Mouse (Mus musculus) layer of hippocampus, postnatal 25 days (tissue): ENCODE measurements around the gene Zfp239. TPM values are rescaled to one million over a fixed set of nuclear protein-coding genes. Genes with fewer than 3 reads are reported as not detected.
"Not testable (repeated sequence)": the region's sequence is repeated elsewhere in the genome, so short reads cannot be mapped to it uniquely, and the experiment has no call there.

Experiments used
- DNase-seq, 2 experiments: peaks; one replicate each; pipeline ENCODE4 v3.0.0; 2022; ENCODE audit warnings: mixed read lengths in 2 of 2, low spot score in 1 of 2; ENCODE audit errors: extremely low spot score in 1 of 2
- total RNA-seq, 2 experiments: library from RNA; stranded (reverse); gene quantifications; 2 replicates each; pipeline ENCODE4 v1.2.3; 2021

Zfp239 gene
- total RNA-seq: 10 to 100 TPM; 37.1 to 38.7 TPM

DNA sequence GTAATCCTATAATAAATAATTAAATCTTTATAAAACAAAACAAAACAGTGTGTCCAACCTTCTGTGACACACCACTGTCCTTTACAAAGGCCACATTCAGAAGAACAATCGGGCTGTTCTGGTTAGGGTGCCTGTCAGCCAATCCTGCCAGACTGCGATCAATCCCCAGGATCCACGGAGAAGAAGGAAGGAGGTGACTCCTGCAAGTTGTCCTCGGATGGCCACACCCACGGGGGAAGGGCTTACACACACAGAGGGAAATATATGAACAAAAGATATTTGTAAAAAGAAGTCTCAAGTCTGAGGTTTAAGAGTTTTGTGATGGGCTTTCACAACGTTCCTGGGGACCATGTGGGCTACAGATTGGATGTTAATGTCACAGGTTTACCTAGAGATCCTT lies at the start of gene Zfp239:
Gene Zfp239, plus strand, starts transcription at position 253 of the 400 bp plus-strand sequence.
- no peak for DNase-seq

GRCm38 (mm10) chr6:117814681-117815080 lies 47.2 kb upstream of the Zfp239 start:
- no peak for DNase-seq

GRCm38 (mm10) chr6:117817108-117817541 lies 44.8 kb upstream of the Zfp239 start:
- DNase-seq: no peak

- no peak for DNase-seq
Observed at GRCm38 (mm10) chr6:117820327-117820726, 41.6 kb upstream of the Zfp239 start.

DNA sequence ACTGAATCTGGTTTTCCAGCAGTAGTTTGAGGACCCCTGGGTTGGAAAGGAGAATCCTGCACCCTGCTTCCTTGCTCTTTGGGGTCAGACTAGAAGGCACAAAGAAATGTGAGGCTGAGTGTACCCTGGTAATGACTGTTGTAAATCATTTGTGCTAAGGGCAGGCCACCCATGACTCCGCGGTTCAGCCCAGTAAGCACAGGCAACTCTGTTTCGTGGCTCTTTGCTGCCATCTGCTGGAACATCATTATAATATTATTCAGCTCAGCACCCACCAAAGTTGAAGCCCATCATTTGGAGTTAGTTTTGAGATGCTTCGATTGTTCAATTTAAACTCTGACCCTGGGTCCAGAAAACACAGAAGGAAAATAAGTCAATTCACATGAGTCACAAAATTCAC lies 36.5 kb upstream of the Zfp239 start:
- DNase-seq: peak; percentile 43 to 78

- peak; percentile 71 to 85 for DNase-seq
Observed at GRCm38 (mm10) chr6:117828273-117828672, 33.6 kb upstream of the Zfp239 start.

- peak; percentile 87 to 89 for DNase-seq
Observed at GRCm38 (mm10) chr6:117840686-117841510, 21.0 kb upstream of the Zfp239 start, which contains the start of gene Zfp637. TSS of gene Zfp637 (plus strand) at chr6:117841180.

DNA sequence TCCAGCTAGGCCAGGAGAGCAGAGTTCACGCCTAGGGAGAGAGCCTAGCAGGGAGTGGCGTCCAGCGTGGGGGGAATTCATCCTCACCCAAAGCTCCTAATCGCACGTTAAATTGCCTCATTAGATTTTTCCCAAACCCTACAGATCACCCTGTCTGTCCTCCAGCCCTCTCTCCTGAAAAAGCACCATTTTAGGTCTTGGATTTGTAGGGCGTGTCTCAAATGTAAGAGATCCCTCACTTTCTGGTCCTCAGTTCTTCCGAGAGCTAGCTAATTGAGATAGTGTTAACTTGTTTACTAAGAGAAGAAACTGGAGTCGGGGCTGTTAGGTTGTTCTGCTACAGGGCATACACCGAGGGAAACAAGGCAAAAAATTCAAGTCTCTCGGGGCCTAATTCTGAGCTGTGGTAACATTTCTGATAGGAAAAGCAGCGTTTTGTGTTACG lies 20.4 kb upstream of the Zfp239 start:
- DNase-seq: no peak

GRCm38 (mm10) chr6:117844597-117844996 lies 17.3 kb upstream of the Zfp239 start:
- DNase-seq: no peak

GRCm38 (mm10) chr6:117846671-117847070 lies 15.2 kb upstream of the Zfp239 start:
- DNase-seq: not testable (repeated sequence)

DNA sequence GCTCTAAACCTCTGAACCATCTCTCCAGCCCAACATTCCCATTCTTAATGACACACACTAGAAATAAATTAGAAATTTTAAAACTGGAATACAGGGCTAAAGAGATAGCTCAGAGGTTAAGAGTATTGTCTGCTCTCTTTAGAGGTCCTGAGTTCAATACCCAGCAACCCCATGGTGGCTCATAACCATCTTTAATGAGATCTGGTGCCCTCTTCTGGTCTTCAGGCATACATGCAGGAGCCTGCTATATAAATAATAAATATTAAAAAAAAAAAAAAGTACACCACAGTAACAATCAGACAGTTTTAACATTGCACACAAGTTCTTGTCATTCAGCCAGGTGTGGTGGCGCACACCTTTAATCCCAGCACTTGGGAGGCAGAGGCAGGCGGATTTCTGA lies 14.1 kb upstream of the Zfp239 start:
- no peak for DNase-seq

DNA sequence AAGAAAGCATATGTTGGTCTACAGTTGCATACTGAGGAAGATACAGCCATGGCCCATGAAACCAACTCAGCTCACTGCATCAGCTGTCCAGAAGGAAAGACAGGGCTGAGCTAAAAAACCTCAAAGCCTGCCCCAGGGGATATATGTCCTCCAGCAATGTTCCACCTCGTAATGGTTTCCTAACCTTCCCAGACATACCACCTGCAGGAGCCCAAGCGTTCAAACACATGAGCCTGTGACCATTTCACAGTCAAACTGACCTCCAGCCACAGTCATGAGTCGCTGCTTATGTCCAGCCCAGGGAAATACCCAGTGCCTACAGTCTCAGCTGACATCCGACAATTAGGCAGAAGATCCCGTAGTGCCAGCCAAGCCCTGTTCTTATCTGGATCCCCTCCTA lies 13.3 kb upstream of the Zfp239 start:
- no peak for DNase-seq

DNA sequence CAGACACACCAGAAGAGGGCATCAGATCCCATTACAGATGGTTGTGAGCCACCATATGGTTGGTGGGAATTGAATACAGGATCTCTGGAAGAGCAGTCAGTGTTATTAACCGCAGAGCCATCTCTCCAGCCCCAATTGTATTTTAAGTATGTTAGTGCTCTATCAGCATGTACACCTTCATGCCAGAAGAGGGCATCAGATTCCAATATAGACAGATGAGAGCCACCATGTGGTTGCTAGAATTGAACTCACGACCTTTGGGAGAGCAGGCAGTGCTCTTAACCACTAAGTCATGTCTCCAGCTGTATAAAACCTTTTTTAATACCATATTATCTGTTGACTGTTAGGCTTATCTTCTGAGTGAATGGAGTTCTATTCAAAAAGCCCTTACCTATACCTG lies 10.2 kb upstream of the Zfp239 start:
- DNase-seq: no peak

- no peak for DNase-seq
Observed at GRCm38 (mm10) chr6:117857990-117858389, 3.9 kb upstream of the Zfp239 start.

DNA sequence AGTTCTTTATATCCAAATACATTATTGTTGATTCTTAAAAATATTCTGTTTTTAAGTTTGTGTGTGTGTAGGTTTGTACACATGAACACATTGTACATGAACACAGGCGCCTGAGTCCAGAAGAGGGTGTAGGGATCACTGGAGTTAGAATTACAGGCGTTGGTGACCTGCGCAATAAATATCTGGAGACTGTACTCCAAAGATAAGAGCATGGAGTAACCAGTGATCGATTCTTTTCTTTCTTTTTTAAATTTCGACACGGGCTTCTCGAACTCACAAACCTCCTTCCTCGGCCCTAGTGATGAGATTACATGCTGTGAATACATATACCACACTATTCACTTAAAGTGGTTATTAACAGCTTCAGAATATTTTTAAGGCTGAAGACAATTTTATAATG lies 565 bp downstream of the Zfp239 start:
- DNase-seq: no peak

DNA sequence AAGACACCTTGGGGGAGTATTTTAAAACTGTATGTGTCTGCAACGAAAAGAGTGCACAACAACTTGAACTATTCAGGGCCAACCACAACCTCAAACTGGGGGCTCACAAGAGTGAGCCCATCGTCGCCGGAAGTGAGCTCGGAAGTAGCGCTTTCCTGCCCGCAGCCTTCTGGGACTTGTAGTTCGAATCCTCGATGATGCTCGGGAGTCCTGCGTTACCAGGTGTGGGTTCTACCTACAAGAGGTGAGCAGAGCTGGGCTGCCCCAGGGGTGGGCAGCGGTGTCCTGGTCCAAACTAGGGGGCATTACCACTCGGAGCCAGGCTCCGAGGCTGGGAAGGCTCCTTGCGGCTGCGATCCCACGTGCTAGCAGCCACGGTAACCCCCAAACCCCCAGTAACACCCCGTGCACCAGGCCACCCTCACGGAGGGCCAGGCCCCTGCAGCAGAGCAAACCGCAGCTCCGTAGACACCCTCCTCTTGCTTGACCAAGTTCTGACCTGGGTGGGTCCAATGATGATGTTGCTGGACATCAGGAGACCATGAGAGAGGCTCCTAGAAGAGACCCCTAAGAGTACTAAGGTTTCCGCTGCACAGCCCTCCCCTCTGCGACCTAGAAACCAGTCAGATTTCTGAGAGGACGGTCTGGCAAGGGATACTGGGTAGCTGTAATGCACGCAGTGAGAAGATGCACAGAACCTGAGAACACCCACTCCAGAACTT lies 1.2 kb downstream of the Zfp239 start:
- peak; percentile 22 to 55 for DNase-seq

- no peak for DNase-seq
Observed at GRCm38 (mm10) chr6:117863751-117864150, 1.9 kb downstream of the Zfp239 start.

DNA sequence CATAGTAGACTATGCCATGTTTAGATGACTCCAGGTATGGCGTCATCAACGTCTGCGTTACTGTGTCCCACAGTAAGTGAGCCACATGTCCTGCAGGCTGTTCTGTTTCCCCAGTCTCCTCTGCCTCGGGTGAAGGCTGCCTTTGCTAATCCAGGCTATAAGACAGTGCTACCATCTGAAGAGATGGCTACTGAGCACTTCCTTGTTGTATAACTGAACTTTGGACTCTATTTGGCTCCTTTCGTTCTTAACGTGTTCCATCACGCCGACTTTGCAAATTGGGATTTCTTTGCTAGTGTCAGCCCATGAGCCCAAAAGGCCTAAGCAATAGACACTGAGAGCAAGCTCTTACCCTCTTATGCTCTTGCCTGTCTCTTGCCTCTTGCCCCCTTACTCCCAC lies 6.3 kb downstream of the Zfp239 start:
- no peak for DNase-seq

- DNase-seq: no peak
Observed at GRCm38 (mm10) chr6:117871034-117871433, 9.1 kb downstream of the Zfp239 start.

- not testable (repeated sequence) for DNase-seq
Observed at GRCm38 (mm10) chr6:117873450-117873849, 11.6 kb downstream of the Zfp239 start.

GRCm38 (mm10) chr6:117874621-117875281 lies 12.9 kb downstream of the Zfp239 start:
- no peak for DNase-seq
